Mouse (Mus musculus) macrophage (primary cell): Measurements from ENCODE around the gene Cyp2w1. TPM values are rescaled to one million over a fixed set of nuclear protein-coding genes. Genes with fewer than 3 reads are reported as not detected.
A peak's percentile ranks its signal among the peaks of the same experiment; 100 is the strongest.

Experiments used
- H3K27ac ChIP-seq: fragments of 350-480 bp; formaldehyde crosslinking; 2 replicates; pipeline ENCODE4 v1.9.0; 2021
- H3K36me3 ChIP-seq: fragments of 350-480 bp; formaldehyde crosslinking; 2 replicates; pipeline ENCODE4 v1.9.0; 2021; ENCODE audit errors: inconsistent target
- H3K4me3 ChIP-seq: fragments of 350-480 bp; formaldehyde crosslinking; 2 replicates; pipeline ENCODE4 v1.9.0; 2021; ENCODE audit errors: inconsistent target
- H3K79me2 ChIP-seq: fragments of 350-480 bp; formaldehyde crosslinking; 2 replicates; pipeline ENCODE4 v1.9.0; 2021; ENCODE audit errors: inconsistent target
- WGBS: methylation state at CpG from one replicate; pipeline ENCODE4 v1.1.7; 2026; ENCODE audit warnings: inconsistent platforms; ENCODE audit not compliant: missing documents; 5-methylcytosine and 5-hydroxymethylcytosine counted together
- polyA plus RNA-seq: library from polyadenylated mRNA; stranded (reverse); fragments of 250-400 nt; gene quantifications from 3 replicates; pipeline ENCODE4 v1.2.4, GENCODE M21; 2018; ENCODE audit warnings: inconsistent platforms

Cyp2w1 gene
- polyA plus RNA-seq, 1 experiment from 2014 or later, result not detected

GRCm38 (mm10) chr5:139364911-139365571, 12.6 kb downstream of the Cyp2w1 start:
- WGBS, result 14% methylated on average over 5 of the region's 5 CpGs
- H3K27ac ChIP-seq, result peak overlapping the region; percentile 98
- H3K36me3 ChIP-seq, result no peaks in the 10 kb centered on the region; the same call in 1 of the 2 replicates
- no peak overlapping the region for H3K4me3 ChIP-seq
- peaks cover 30% of the 10 kb centered on the region for H3K79me2 ChIP-seq

- H3K27ac ChIP-seq, result peak overlapping the region; percentile 98
- H3K36me3 ChIP-seq, result no peaks in the 10 kb centered on the region; the same call in 1 of the 2 replicates
- no peak overlapping the region for H3K4me3 ChIP-seq
- 0% methylated on average over 1 of the region's 1 CpGs for WGBS
- H3K79me2 ChIP-seq, result peaks cover 38% of the 10 kb centered on the region
Measured at GRCm38 (mm10) chr5:139365827-139366226, 13.4 kb downstream of the Cyp2w1 start.

GRCm38 (mm10) chr5:139366484-139366883, 14.1 kb downstream of the Cyp2w1 start:
- no peaks in the 10 kb centered on the region for H3K36me3 ChIP-seq
- WGBS, result 30% methylated on average over 11 of the region's 11 CpGs
- H3K4me3 ChIP-seq, result no peak overlapping the region
- H3K79me2 ChIP-seq, result peaks cover 44% of the 10 kb centered on the region
- H3K27ac ChIP-seq, result peak overlapping the region; percentile 98

GRCm38 (mm10) chr5:139367884-139368458, 15.6 kb downstream of the Cyp2w1 start:
- Histone ChIP-seq H3K36me3 (no peaks in the 10 kb centered on the region), H3K27ac (peak overlapping the region; percentile 98), H3K4me3 (no peak overlapping the region), H3K79me2 (peaks cover 48% of the 10 kb centered on the region)
- 95% methylated on average over 4 of the region's 4 CpGs for WGBS

- H3K4me3 ChIP-seq, result no peak overlapping the region
- H3K27ac ChIP-seq, result no peak overlapping the region
- peaks cover 48% of the 10 kb centered on the region for H3K79me2 ChIP-seq
- WGBS, result 97% methylated on average over 11 of the region's 11 CpGs
- H3K36me3 ChIP-seq, result no peaks in the 10 kb centered on the region
Measured at GRCm38 (mm10) chr5:139368638-139369320, 16.4 kb downstream of the Cyp2w1 start.

GRCm38 (mm10) chr5:139370336-139370735, 17.9 kb downstream of the Cyp2w1 start:
- H3K27ac ChIP-seq, result peak overlapping the region; percentile 99
- H3K36me3 ChIP-seq, result no peaks in the 10 kb centered on the region
- H3K79me2 ChIP-seq, result peaks cover 48% of the 10 kb centered on the region
- 92% methylated on average over 6 of the region's 6 CpGs for WGBS
- peak overlapping the region; percentile 73; the same call in 1 of the 2 replicates for H3K4me3 ChIP-seq

- peak overlapping the region; percentile 73 for H3K4me3 ChIP-seq
Measured at GRCm38 (mm10) chr5:139371118-139371517, 18.7 kb downstream of the Cyp2w1 start.

GRCm38 (mm10) chr5:139371631-139372401, 19.4 kb downstream of the Cyp2w1 start:
- peak overlapping the region; percentile 99 for H3K27ac ChIP-seq
- peaks cover 60% of the 10 kb centered on the region for H3K79me2 ChIP-seq
- H3K4me3 ChIP-seq, result peak overlapping the region; percentile 73
- H3K36me3 ChIP-seq, result no peaks in the 10 kb centered on the region
- WGBS, result 2% methylated on average over 39 of the region's 39 CpGs

More at GRCm38 (mm10) chr5:139371118-139371517, 18.7 kb downstream of the Cyp2w1 start:
- H3K79me2 ChIP-seq, result peaks cover 53% of the 10 kb centered on the region
- H3K27ac ChIP-seq, result peak overlapping the region; percentile 99
- H3K36me3 ChIP-seq, result no peaks in the 10 kb centered on the region
- 20% methylated on average over 5 of the region's 5 CpGs for WGBS

GRCm38 (mm10) chr5:139373126-139373525, 20.7 kb downstream of the Cyp2w1 start:
- Histone ChIP-seq H3K27ac (peak overlapping the region; percentile 71), H3K79me2 (peaks cover 54% of the 10 kb centered on the region), H3K4me3 (no peak overlapping the region), H3K36me3 (no peaks in the 10 kb centered on the region)
- WGBS, result 22% methylated on average over 3 of the region's 3 CpGs

GRCm38 (mm10) chr5:139373889-139374444, 21.6 kb downstream of the Cyp2w1 start:
- Histone ChIP-seq H3K4me3 (no peak overlapping the region), H3K79me2 (peaks cover 54% of the 10 kb centered on the region), H3K27ac (peak overlapping the region; percentile 71), H3K36me3 (no peaks in the 10 kb centered on the region)
- WGBS, result 68% methylated on average over 5 of the region's 6 CpGs

GRCm38 (mm10) chr5:139374841-139375240, 22.4 kb downstream of the Cyp2w1 start:
- Histone ChIP-seq H3K79me2 (peaks cover 54% of the 10 kb centered on the region), H3K36me3 (no peaks in the 10 kb centered on the region), H3K27ac (0 out of 2 replicates have a peak overlapping the region, but pooled peaks have one; percentile 71), H3K4me3 (no peak overlapping the region)
- WGBS, result 100% methylated on average over 2 of the region's 2 CpGs

- Histone ChIP-seq H3K79me2 (peaks cover 55% of the 10 kb centered on the region), H3K36me3 (no peaks in the 10 kb centered on the region), H3K27ac (peak within 1 kb of the TSS; percentile 99), H3K4me3 (peak within 1 kb of the TSS; percentile 33)
- WGBS, result 15% methylated on average over 18 of the region's 18 CpGs
Measured at GRCm38 (mm10) chr5:139377468-139378270, 25.3 kb downstream of the Cyp2w1 start, which contains the start of gene Gpr146. Gene Gpr146 (plus strand): TSS chr5:139377697.

GRCm38 (mm10) chr5:139378271-139378556, 25.8 kb downstream of the Cyp2w1 start:
- H3K36me3 ChIP-seq, result no peaks in the 10 kb centered on the region
- WGBS, result 25% methylated on average over 7 of the region's 7 CpGs
- peaks cover 61% of the 10 kb centered on the region for H3K79me2 ChIP-seq
- peak overlapping the region; percentile 33 for H3K4me3 ChIP-seq
- peak overlapping the region; percentile 99 for H3K27ac ChIP-seq
